Mouse (Mus musculus) fat pad, adult 2 months (tissue): ENCODE measurements around the gene Rsph9.

Experiments
- DNase-seq: peaks from one replicate; pipeline ENCODE4 v3.0.0-alpha.2; 2011; ENCODE audit warnings: low read depth, low spot score; ENCODE audit errors: extremely low read depth

Rsph9 gene

DNA sequence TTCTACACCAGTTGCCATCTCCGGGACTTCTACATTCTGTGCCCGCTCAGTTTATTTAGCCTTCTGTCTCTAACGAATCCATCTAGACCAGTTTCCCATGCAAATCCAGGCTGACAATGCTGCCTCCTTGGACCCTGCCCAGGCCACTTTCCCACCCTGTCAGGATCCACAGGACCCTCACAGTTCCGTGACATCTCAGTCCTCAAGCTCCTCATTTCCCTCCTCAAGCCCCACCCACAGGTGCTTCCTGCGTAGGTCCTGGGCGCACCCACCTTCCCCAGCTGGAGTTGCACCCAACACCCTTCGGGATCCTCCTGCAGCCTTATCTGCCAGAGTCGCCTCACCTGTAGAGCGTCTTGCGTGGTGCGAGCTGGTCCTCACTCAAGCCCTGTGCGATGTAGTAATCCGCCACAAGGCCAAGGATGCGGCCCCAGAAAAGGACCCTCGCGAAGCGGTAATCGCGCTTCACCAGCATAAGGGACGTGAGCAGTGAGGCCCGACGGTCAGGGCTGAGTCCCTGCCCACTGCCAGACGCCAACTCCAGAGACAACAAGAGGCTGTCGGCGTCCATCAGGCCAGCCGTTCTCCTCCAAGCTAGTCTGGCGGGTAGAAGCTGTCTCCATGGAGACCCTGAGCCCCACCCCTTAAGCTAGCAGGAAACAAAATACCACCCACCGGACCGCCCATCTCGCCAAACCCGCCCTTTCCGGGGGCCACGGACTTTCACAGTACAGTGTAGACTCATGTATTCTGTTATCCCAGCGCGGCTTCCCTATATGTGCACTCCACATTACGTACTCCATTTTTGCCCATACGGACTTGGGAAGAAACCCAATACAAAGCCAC, at the start of gene Rsph9:
TSS of gene Rsph9 (minus strand) at position 639 of the 846 bp plus-strand sequence.
- DNase-seq = no peak

- DNase-seq = no peak
Observed at GRCm38 (mm10) chr17:46188829-46189228, 44.8 kb upstream of the Rsph9 start.

DNA sequence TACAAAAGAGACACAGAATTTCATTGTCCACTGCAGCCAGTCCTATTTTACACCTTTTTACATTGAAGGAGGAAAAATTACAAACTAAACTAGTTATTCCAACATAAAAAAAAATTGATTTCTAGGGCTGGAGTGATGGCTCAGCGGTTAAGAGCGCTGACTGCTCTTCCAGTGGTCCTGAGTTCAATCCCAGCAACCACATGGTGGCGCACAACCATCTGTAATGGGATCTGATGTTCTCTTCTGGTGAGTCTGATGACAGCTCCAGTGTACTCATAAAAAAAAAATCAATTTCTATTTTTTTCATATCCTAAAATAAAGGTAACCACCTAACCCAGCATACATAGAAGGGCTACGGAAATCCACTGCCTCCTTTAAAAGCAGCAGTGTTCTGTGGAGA, 38.3 kb upstream of the Rsph9 start:
- DNase-seq = no peak

GRCm38 (mm10) chr17:46170538-46170937, 26.5 kb upstream of the Rsph9 start:
- DNase-seq = no peak

DNA sequence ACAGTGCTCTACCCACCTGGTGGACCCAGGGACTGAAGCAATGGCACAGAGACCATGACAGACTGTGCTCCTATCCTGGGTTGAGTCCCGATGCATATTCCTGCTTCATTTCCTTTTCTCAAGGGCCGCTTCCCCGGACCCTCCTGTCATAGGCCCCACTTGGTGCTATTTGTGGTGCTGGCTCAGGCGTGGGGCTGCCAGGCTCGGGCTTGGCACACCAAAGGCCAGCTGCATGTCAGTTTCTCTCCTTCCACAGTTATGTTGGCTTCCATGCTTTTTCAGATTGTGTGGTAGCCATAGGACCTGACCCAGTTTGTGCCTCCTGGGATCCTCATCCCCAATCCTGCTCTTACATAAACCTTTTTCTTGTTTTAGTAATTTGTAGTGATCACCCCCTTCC, 24.8 kb upstream of the Rsph9 start:
- DNase-seq = no peak

GRCm38 (mm10) chr17:46168318-46168717, 24.3 kb upstream of the Rsph9 start:
- DNase-seq = no peak

GRCm38 (mm10) chr17:46167014-46167413, 23.0 kb upstream of the Rsph9 start:
- no peak for DNase-seq

- DNase-seq = no peak
Observed at GRCm38 (mm10) chr17:46166270-46166669, 22.3 kb upstream of the Rsph9 start.

DNA sequence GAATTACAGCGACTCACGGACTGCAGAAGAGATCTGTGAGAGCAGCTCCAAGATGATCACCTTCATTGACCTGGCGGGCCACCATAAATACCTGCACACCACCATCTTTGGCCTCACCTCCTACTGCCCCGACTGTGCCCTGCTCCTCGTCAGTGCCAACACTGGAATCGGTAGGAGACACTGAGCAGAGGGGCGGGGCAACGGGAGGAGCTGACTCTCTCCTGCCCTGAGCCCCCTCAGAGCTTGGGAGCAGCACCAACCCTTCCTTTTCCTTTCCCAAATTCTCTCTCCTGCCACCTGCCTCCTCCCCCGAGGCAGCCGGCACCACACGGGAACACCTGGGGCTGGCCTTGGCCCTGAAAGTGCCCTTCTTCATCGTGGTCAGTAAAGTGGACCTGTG, 21.4 kb upstream of the Rsph9 start:
- DNase-seq = no peak

DNA sequence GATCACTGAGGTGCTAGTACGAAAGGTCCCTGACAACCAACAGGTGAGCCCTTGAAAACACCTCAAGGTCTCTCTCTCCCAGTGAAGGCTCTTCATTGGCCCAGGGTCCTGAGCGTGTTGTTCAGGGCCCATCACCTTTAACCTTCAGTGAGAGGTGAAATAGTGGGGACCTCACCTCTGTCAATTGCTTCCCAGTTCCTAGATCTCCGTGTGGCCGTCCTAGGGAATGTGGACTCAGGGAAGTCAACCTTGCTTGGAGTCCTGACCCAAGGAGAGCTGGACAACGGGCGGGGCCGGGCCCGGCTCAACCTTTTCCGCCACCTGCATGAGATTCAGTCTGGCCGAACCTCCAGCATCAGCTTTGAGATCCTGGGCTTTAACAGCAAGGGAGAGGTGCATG, 20.8 kb upstream of the Rsph9 start:
- DNase-seq = no peak

GRCm38 (mm10) chr17:46164301-46164700, 20.3 kb upstream of the Rsph9 start:
- DNase-seq = no peak

- no peak for DNase-seq
Observed at GRCm38 (mm10) chr17:46162951-46163421, 19.0 kb upstream of the Rsph9 start.

DNA sequence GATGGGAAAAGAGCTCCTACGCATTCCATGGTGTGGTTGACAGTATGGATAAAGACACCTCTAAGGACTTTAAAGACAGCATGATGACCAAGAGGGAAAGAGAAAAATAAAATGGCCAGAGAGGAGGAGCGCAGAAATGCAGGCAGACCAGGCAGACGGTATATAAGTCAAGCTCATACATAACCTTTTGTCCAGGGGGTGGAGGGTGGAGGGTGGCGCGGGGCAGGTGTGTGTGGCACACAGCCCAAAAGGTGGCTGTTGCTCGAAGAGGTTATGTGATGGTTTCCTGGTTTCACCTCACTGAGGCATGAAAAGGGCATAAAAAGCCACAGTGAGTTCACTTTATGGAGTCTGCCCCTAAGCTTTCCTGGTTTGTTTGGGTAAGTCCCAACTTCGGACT, 18.5 kb upstream of the Rsph9 start:
- DNase-seq = no peak

- DNase-seq = no peak
Observed at GRCm38 (mm10) chr17:46161710-46162109, 17.7 kb upstream of the Rsph9 start.

DNA sequence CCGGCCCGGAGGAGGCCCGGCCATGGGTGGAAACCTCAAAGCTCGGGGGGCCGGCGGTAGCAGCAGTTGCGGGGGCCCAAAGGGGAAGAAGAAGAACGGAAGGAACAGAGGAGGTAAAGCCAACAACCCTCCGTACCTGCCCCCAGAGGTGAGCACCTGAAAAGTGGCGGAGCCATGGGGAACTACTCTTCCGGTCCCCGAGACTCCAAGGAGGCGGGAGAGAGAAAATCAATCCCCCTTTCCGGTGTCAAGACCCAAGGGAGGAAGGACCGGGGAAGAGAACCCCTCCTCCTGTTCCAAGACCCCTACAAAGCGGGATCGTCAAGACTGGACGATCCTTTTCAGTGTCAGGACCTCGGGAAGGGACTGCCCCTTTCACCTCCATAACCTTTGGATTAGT, 17.2 kb upstream of the Rsph9 start:
- DNase-seq = no peak

DNA sequence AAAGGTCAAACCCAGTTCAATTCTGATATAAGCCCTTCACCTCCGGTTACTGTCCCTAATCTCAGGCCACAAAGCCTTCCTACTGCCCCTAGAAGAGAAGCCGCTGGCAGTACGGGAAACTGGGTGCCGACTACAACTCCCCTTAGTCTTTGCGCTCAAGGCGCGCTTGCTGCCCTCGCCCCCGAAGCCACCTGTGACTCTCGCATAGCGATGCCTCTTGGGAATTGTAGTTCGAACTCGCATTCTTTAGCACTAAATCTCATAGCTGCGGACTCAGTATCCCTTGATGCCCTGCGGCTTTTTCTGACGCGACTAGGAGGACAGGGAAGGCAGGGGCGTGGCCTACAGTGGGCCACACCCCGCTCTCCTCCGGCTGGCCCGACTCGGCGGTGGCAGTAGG, 16.7 kb upstream of the Rsph9 start, which contains the start of gene Gtpbp2:
TSS of gene Gtpbp2 (plus strand) at position 347 of the 400 bp plus-strand sequence.
- DNase-seq = peak; percentile 98

DNA sequence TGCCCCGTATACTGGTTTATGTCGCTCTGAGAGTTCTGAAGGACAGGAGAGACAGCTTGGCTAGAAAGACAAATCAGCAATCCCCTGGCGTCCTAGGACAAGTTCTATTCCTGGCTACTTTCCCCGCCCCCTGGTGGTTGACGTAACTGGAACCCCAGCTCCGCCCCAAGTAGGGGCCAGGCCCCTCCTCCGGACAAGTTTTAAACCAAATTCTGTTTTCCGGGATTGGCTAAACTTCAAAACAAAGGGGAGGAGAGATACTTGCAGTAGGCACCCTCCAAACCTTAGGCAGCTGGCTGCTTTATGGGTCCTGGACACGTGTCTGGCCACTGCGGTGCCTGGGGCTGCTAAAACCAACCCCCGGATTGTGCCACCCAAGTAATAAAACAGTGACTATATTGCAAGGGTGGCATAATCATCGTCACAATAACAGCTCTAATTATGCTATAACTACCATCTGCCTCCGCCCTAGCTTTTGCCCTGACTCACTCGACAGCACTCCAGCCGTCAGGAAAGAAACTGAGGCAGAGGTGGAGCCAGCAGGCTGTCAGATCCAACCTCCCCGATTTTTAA, 16.2 kb upstream of the Rsph9 start:
- peak; percentile 74 for DNase-seq

- DNase-seq = no peak
Observed at GRCm38 (mm10) chr17:46159236-46159635, 15.2 kb upstream of the Rsph9 start.

DNA sequence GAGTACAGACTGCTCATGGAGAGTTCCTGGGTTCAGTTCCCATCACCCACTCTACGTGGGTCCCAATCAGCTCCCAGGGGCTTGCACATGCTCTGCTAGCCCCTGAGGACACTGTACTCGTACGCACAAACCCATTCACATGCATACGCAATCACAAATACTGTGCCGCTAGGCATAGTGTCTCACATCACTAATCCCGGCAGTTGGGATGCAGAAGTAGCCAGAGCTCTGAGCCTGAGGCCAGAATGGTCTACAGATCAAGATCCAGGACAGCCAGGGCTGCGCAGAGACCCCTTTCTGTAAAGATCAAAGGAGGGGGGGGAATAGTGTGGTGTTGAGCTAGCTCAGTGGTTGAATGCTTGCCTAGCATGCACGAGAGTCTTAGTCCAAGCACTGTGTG, 13.1 kb upstream of the Rsph9 start:
- no peak for DNase-seq

DNA sequence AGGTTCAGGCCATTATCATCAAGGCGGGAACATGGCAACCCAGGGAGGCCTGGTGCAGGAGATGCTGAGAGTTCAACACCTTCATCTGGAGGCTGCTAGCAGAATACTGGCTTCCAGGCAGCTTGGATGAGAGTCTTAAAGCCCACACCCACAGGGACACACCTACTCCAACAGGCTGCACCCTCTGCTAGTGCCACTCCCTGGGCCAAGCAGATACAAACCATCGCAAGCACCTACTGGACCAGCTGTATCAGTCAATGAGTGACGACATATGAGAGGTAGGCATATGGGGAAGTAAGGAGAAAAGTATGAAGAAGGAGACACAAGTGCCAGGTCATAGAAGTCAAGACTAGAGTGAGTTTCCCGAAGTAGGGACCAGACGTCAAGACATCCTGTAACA, 12.7 kb upstream of the Rsph9 start:
- no peak for DNase-seq

DNA sequence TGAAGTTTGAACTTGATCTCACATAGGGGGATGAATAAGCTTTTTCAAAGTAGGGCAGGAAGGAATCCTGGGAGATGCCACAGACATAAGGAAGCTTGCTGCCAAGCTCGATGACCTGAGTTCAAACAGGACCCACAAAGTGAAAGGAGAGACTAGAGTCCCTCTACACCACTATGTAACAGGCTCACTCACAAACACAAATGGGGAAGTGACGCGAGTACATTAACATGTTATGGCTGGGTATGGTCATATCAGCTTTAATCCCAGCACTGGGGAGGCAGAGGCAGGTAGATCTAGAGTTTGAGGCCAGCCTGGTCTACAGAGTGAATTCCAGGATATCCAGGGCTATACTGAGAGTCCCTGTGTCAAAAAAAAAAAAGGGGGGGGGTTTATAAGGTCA, 10.3 kb upstream of the Rsph9 start:
- DNase-seq = no peak
